Mouse (Mus musculus): ENCODE results near the gene Rpl36a. TPM values are rescaled to one million over a fixed set of nuclear protein-coding genes. Genes with fewer than 3 reads are reported as not detected.

The Rpl36a gene
- polyA plus RNA-seq (2015; fragmentation: Illumina TruSeq; extraction: RNeasy Lipid Tissue Mini Kit (QIAGEN cat#74804); ENCODE audit: insufficient read depth, low replicate concordance): 2,281 TPM

DNA sequence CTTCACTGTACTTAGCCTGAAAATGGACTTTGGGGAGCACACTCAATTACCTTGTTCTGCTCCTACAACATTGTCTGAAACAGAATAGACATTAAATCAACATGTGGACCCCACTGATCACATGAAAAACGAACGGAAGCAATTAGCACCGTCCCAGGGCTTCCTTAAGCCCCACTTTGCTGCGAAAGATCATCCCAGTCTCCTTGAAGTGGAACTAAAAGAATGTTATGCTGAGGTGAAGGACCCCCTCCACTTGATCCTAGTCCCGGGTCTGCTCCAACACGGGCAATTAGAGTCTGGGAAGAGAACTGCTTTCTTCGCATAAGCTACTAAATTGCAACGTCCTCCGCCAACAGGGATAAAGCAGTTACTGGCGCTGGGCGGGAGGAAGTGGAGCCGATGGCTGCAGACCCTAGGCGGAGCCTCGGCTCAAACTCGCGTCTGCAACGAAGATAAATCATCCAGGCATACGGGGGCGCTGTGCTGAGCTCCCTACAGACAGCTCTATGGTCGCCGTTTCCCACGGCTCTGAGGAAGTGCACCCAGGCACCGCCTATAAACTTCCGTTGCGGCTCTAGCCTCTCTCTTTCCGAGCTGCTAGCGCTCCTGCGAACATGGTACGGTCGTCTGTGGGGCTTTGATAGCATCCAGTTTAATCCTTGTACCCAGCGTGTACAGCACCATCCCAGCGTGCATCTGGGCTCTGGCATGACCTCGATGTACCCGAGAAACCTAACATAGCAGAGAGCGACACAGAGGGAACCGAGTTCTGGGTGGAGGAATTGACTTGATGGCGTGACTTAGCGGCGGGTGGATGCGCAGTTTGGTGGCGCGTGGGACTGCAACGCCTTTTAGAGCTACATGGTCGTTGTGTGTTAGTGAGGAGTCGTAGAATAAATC, at the start of gene Rpl36a:
Gene Rpl36a (plus strand): TSS at position 552 of the 900 bp plus-strand sequence.

DNA sequence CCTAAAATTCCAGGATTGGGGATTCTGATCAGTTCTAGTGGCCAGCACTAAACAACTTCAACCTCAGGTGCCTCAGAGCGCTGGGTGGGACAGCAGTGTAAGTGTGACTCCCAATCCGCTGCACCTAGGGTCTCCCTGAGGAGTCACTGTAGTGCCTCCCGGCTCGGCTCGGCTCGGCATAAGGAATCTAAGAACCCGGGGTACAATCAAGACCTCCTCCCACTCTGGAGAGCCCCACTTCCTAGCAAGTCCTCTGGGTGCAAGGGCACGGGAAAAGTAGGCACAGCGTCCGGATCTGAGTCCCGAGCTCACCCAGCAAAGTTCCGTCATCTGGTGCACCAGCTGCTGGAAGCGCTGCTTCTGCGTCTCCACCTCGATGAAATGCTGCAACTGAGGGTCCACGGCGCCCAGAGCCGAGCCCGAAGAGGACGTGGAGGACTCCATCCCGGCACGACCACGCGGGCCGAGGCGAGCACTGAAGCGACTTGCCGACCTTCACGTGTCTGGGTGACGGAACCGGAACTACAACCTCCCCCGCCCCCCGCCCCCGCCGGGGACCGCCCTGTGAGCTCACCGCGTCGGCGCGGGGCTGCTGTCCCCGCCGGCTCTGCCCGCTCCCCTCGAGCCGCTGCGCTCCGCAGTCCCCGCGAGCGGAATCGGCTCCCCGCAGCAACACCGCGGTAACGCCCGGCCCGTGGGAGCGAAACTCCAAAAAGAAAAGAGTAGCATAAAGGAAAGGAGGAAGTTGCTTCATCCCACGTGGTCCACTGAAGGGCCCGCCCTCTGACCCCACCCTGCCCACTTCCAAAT, 44.1 kb upstream of the Rpl36a start, which contains the start of gene Timm8a1:
Gene Timm8a1 (minus strand): TSS at position 721 of the 810 bp plus-strand sequence.

DNA sequence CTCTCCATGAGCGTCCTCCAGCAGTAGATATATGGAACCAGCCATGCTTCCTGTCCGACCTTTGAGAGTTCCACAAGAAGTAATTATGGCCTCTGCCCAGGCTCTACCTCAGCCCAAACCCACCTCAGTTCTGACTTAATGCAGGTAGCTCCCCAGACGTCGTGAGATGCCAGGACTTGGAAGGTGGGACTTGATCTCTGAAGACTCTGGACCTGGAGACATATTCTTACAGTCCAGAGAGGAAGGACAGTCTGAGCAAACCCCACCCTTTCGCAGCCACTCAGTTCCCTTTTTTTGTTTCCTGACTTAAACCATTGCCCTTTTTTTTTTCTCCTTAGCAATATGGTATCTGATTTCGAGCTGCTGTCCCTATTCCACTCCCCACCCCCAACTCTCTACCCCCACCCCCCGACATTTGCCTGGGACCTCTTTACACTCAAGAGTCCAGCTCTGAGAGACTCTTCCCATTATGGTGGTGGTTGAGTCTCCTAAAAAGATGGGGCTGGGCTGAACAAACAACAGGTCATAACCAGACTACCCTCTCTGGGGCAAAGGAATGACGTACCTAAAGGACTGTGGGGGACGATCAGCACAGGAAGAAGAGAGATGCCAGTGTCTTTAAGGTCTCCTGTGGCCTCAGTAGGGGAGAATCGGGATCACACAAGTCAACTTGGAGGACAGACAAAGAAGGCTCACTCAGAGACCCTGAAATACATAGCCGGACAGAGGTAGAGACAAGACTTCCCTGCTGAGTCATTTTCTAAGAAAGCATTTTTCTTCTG, 2.4 kb upstream of the Rpl36a start, which contains the start of gene Btk:
Gene Btk (minus strand): TSS at position 683 of the 782 bp plus-strand sequence.

DNA sequence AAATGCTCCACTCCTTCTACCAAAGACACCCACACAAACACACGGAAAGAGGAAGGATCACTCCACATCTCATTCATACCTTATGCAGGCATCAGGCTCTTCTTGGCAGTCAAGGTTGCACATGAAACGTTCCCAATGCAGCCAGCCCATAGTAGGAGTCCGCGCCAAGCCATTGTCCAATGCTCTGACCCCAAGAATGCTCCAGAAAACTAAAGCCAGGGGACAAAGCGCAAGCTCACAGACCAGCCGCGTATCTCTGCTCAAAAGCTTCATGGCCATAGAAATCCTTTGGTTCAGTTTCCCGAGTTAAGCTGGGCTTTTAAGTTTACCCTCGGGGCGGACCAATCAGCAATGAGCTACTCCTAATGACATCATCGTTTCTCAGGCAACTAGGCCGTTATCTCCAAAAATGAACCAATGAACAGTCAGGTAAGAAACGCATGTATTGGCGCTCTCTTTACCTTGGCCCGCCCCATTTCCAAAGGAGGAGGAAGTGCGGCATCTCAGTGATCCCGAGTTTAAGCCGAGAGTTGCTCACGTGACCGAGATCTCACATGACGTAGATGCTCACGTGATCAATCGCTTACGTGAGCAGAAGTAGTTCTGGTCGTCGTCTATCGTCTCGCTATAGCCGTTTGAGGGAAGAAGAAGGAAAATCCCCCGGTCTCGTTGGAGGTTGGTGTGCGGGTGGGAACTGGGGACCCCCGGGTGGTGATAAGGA, 15.4 kb downstream of the Rpl36a start, which contains the start of the genes Gla and Hnrnph2:
Gene Gla (minus strand): TSS at position 467 of the 721 bp plus-strand sequence.
Gene Hnrnph2 (plus strand): TSS at position 521 of the 721 bp plus-strand sequence.

Other genes starting within 250 kb of the Rpl36a start
- gene Drp2, start 181.1 kb upstream of the Rpl36a start, polyA plus RNA-seq (2015; fragmentation: Illumina TruSeq; extraction: RNeasy Lipid Tissue Mini Kit (QIAGEN cat#74804); ENCODE audit: insufficient read depth, low replicate concordance): 0.22 TPM
- gene Taf7l, start 109.2 kb upstream of the Rpl36a start, polyA plus RNA-seq (2015; fragmentation: Illumina TruSeq; extraction: RNeasy Lipid Tissue Mini Kit (QIAGEN cat#74804); ENCODE audit: insufficient read depth, low replicate concordance): not detected
- gene Timm8a1, start 43.8 kb upstream of the Rpl36a start, polyA plus RNA-seq (2015; fragmentation: Illumina TruSeq; extraction: RNeasy Lipid Tissue Mini Kit (QIAGEN cat#74804); ENCODE audit: insufficient read depth, low replicate concordance): 31.7 TPM
- gene Btk, start 2.1 kb upstream of the Rpl36a start, polyA plus RNA-seq (2015; fragmentation: Illumina TruSeq; extraction: RNeasy Lipid Tissue Mini Kit (QIAGEN cat#74804); ENCODE audit: insufficient read depth, low replicate concordance): 160 TPM
- 4.7 TPM for gene Gla, start 15.5 kb downstream of the Rpl36a start, polyA plus RNA-seq (2015; fragmentation: Illumina TruSeq; extraction: RNeasy Lipid Tissue Mini Kit (QIAGEN cat#74804); ENCODE audit: insufficient read depth, low replicate concordance)
- 167 TPM for gene Hnrnph2, start 15.5 kb downstream of the Rpl36a start, polyA plus RNA-seq (2015; fragmentation: Illumina TruSeq; extraction: RNeasy Lipid Tissue Mini Kit (QIAGEN cat#74804); ENCODE audit: insufficient read depth, low replicate concordance)
- gene Armcx4, start 100.9 kb downstream of the Rpl36a start, polyA plus RNA-seq (2015; fragmentation: Illumina TruSeq; extraction: RNeasy Lipid Tissue Mini Kit (QIAGEN cat#74804); ENCODE audit: insufficient read depth, low replicate concordance): 3.2 TPM
- gene Armcx1, start 132.3 kb downstream of the Rpl36a start, polyA plus RNA-seq (2015; fragmentation: Illumina TruSeq; extraction: RNeasy Lipid Tissue Mini Kit (QIAGEN cat#74804); ENCODE audit: insufficient read depth, low replicate concordance): 10.3 TPM
- 4.7 TPM for gene Armcx6, start 165.8 kb downstream of the Rpl36a start, polyA plus RNA-seq (2015; fragmentation: Illumina TruSeq; extraction: RNeasy Lipid Tissue Mini Kit (QIAGEN cat#74804); ENCODE audit: insufficient read depth, low replicate concordance)
- gene Armcx3, start 170.9 kb downstream of the Rpl36a start, polyA plus RNA-seq (2015; fragmentation: Illumina TruSeq; extraction: RNeasy Lipid Tissue Mini Kit (QIAGEN cat#74804); ENCODE audit: insufficient read depth, low replicate concordance): 29.5 TPM
- gene Armcx2, start 223.6 kb downstream of the Rpl36a start, polyA plus RNA-seq (2015; fragmentation: Illumina TruSeq; extraction: RNeasy Lipid Tissue Mini Kit (QIAGEN cat#74804); ENCODE audit: insufficient read depth, low replicate concordance): 21.8 TPM